In the genomic region with DNA sequence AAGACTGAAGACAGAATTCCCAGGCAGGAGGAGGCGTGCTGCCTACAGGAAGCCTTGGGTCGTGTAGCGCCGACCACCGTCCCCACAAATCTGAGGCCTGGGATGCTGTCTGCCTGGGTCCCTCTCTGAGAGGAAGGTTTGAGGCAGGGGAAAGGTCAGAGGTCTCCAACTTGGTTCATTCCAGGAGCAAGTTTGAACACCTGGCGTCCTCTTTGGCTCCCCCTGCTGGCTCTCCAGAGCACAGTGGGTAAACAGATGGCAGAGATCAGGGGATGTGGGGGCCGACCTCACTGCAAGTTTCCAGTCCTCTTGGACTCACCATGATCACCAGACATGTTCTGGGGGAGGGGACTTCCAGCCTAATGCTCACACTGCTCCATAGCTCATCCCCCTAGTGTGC, we compare ENCODE assay signal across 9 mouse cellular contexts. TPM values are rescaled to one million over a fixed set of nuclear protein-coding genes. Genes with fewer than 3 reads are reported as not detected.
DNase-seq lines count a peak whose midpoint lies in the region; ATAC-seq and TF ChIP-seq lines count a peak whose summit lies in the region.
"Had no signal": no experiment of that assay in that cellular context is flagged by ENCODE, and none has a peak within 500 bp of the region (broad histone marks: within the 10 kb centered on the region; RNA-seq: fewer than 3 reads in every experiment).

No protein-coding gene starts in this region.

- DNase-seq in midbrain, embryonic 10.5 days (ENCODE audit: low spot score), result peak; percentile 52
- DNase-seq in ZHBTc4 (ENCODE audit: low read depth, low spot score), result peak; percentile 86
- peak; percentile 41 to 59 for DNase-seq in cerebellum, postnatal 4 days (ENCODE audit: low spot score in 2 of 2)

- no peak; the same call in 1 of the 2 replicates for ATAC-seq in midbrain, embryonic 16.5 days
- peak; percentile 49 for ATAC-seq in inflammation-experienced regulatory T-cells, adult 6 months
- ATAC-seq in lung, embryonic 16.5 days (ENCODE audit: low read depth), result 0 out of 2 replicates have a peak, but pooled peaks have one; percentile 21

- WGBS in midbrain, embryonic 10.5 days, result 59% methylated on average over 7 of the region's 7 CpGs
- WGBS in midbrain, embryonic 16.5 days, result 60% methylated on average over 7 of the region's 7 CpGs
- WGBS in lung, embryonic 16.5 days, result 60% methylated on average over 7 of the region's 7 CpGs
- WGBS in small intestine, adult 2 months, result 59% methylated on average over 7 of the region's 7 CpGs

- no peak overlapping the region for H3K4me2 ChIP-seq in midbrain, embryonic 16.5 days (ENCODE audit: low read length)
- H3K4me2 ChIP-seq in lung, embryonic 16.5 days (ENCODE audit: low read depth, low read length), result no peak overlapping the region
- H3K4me2 ChIP-seq: liver, embryonic 15.5 days had no signal

- H3K9me3 ChIP-seq in midbrain, embryonic 10.5 days (replicated peaks), result no peaks in the 10 kb centered on the region
- no peaks in the 10 kb centered on the region for H3K9me3 ChIP-seq in midbrain, embryonic 16.5 days (replicated peaks; ENCODE audit: control insufficient read depth, low read length, poor library complexity, severe bottlenecking)
- H3K9me3 ChIP-seq in lung, embryonic 16.5 days (ENCODE audit: control insufficient read depth, low read length), result no peaks in the 10 kb centered on the region
- H3K9me3 ChIP-seq: liver, embryonic 15.5 days had no signal

- H3K27me3 ChIP-seq in midbrain, embryonic 10.5 days (ENCODE audit: low read depth, poor library complexity, severe bottlenecking), result no peaks in the 10 kb centered on the region
- no peaks in the 10 kb centered on the region for H3K27me3 ChIP-seq in midbrain, embryonic 16.5 days (ENCODE audit: control insufficient read depth, insufficient read depth, low read depth, low read length)
- no peaks in the 10 kb centered on the region for H3K27me3 ChIP-seq in lung, embryonic 16.5 days (ENCODE audit: control insufficient read depth, insufficient read depth, low read depth, low read length)
- H3K27me3 ChIP-seq in small intestine, adult 2 months (ENCODE audit: control insufficient read depth, insufficient read depth, low read length), result no peaks in the 10 kb centered on the region
- H3K27me3 ChIP-seq: liver, embryonic 15.5 days had no signal

- no peak for TF ChIP-seq POLR2A in small intestine, adult 2 months (IDR thresholded peaks at IDR 0.05; ENCODE audit: low read depth, low read length)

- 0 out of 2 replicates have a peak, but pooled peaks cover 7% of the 10 kb centered on the region for H3K36me3 ChIP-seq in midbrain, embryonic 10.5 days
- no peaks in the 10 kb centered on the region for H3K36me3 ChIP-seq in midbrain, embryonic 16.5 days (ENCODE audit: control insufficient read depth, insufficient read depth, low read length)
- H3K36me3 ChIP-seq in lung, embryonic 16.5 days (ENCODE audit: control insufficient read depth, insufficient read depth, low read length), result no peaks in the 10 kb centered on the region
- no peaks in the 10 kb centered on the region; the same call in 1 of the 2 replicates for H3K36me3 ChIP-seq in small intestine, adult 2 months (ENCODE audit: control insufficient read depth, insufficient read depth, low read length)
- H3K36me3 ChIP-seq: liver, embryonic 15.5 days had no signal

- H3K4me1 ChIP-seq in midbrain, embryonic 10.5 days, result peaks cover 32% of the 10 kb centered on the region
- H3K4me1 ChIP-seq in midbrain, embryonic 16.5 days (ENCODE audit: control insufficient read depth, insufficient read depth, low read length), result peaks cover 9% of the 10 kb centered on the region
- H3K4me1 ChIP-seq in lung, embryonic 16.5 days (replicated peaks; ENCODE audit: control insufficient read depth, insufficient read depth, low read length), result peaks cover 5% of the 10 kb centered on the region
- H3K4me1 ChIP-seq in small intestine, adult 2 months (ENCODE audit: control insufficient read depth, insufficient read depth, insufficient read length, low read length), result no peaks in the 10 kb centered on the region; the same call in 1 of the 2 replicates

- H3K9ac ChIP-seq in midbrain, embryonic 16.5 days (ENCODE audit: low read depth, low read length), result no peak overlapping the region
- no peak overlapping the region for H3K9ac ChIP-seq in lung, embryonic 16.5 days (ENCODE audit: low read length)
- H3K9ac ChIP-seq: liver, embryonic 15.5 days had no signal

- H3K4me3 ChIP-seq in midbrain, embryonic 10.5 days, result no peak overlapping the region
- H3K4me3 ChIP-seq in midbrain, embryonic 16.5 days (ENCODE audit: low read depth, low read length), result no peak overlapping the region
- H3K4me3 ChIP-seq in lung, embryonic 16.5 days (ENCODE audit: low read length), result no peak overlapping the region
- H3K4me3 ChIP-seq in small intestine, adult 2 months (ENCODE audit: low read depth, low read length), result no peak overlapping the region
- H3K4me3 ChIP-seq: erythroblast, embryonic 14.5 days; liver, embryonic 15.5 days had no signal

- peak overlapping the region; percentile 55; the same call in 1 of the 2 replicates for H3K27ac ChIP-seq in midbrain, embryonic 10.5 days (replicated peaks)
- H3K27ac ChIP-seq in midbrain, embryonic 16.5 days (ENCODE audit: low read length), result no peak overlapping the region
- H3K27ac ChIP-seq in lung, embryonic 16.5 days (ENCODE audit: low read length), result no peak overlapping the region
- no peak overlapping the region for H3K27ac ChIP-seq in small intestine, adult 2 months (ENCODE audit: insufficient read depth, low read depth, low read length)
- H3K27ac ChIP-seq: liver, embryonic 15.5 days had no signal

- TF ChIP-seq CTCF in small intestine, adult 2 months (IDR thresholded peaks at IDR 0.05; ENCODE audit: extremely low read depth, insufficient read length, insufficient replicate concordance, low read depth, low read length), result peak; percentile 71; the same call in 1 of the 2 replicates

RNA-seq across cellular contexts. Expression of a gene that starts 39.3 kb away (rescaled TPM):
- 62.7 and 68.3 TPM in 2 replicates for polyA plus RNA-seq in midbrain, embryonic 10.5 days (2016; fragmentation: Nextera tagmentation; extraction: Ambion mirVana)
- polyA plus RNA-seq in midbrain, embryonic 16.5 days (2015; fragmentation: Nextera tagmentation; extraction: Ambion mirVana), result 77.0 and 78.7 TPM in 2 replicates
- 10 to 100 TPM in 2 of 3 experiments, 1 to 10 TPM in 1; 4.9 to 14.0 (median 11.7) TPM for polyA plus RNA-seq in inflammation-experienced regulatory T-cells, adult 6 months (2017; shearing (Covaris generic))
- polyA plus RNA-seq in lung, embryonic 16.5 days (2015; fragmentation: Nextera tagmentation; extraction: Ambion mirVana), result 75.6 and 80.3 TPM in 2 replicates
- polyA plus RNA-seq in small intestine, adult 2 months (2012; rRNA removed), result 19.9 and 27.0 TPM in 2 replicates
